Mouse (Mus musculus) limb, embryonic 14.5 days (tissue): ENCODE measurements around the gene Gabbr2. TPM values are rescaled to one million over a fixed set of nuclear protein-coding genes. Genes with fewer than 3 reads are reported as not detected.

Experiments used
- ATAC-seq: fragments of 200-750 bp; cut with Nextera tagmentation; 2 replicates; pipeline ENCODE4 v1.8.0; 2017; ENCODE audit warnings: low read depth, moderate number of reproducible peaks, moderate TSS enrichment; ENCODE audit not compliant: low FRiP score
- DNase-seq: peaks from one replicate; pipeline ENCODE4 v3.0.0-alpha.2; 2015; ENCODE audit warnings: low spot score
- H3K27ac ChIP-seq: fragments of 300-500 bp; sonication (generic); replicated peaks from 2 replicates; pipeline ENCODE4 v1.5.1; 2014; ENCODE audit warnings: low read depth, mild to moderate bottlenecking, low read length, moderate library complexity, mixed read lengths
- H3K27me3 ChIP-seq: fragments of 300-500 bp; sonication (generic); 2 replicates; pipeline ENCODE4 v1.6.1; 2014; ENCODE audit warnings: low read length, mixed read lengths; ENCODE audit not compliant: control insufficient read depth, insufficient read depth
- H3K36me3 ChIP-seq: fragments of 300-500 bp; sonication (generic); 2 replicates; pipeline ENCODE4 v1.6.1; 2014; ENCODE audit warnings: mild to moderate bottlenecking, low read length, moderate library complexity, mixed read lengths; ENCODE audit not compliant: control insufficient read depth, insufficient read depth
- H3K4me1 ChIP-seq: fragments of 300-500 bp; sonication (generic); 2 replicates; pipeline ENCODE4 v1.6.1; 2014; ENCODE audit warnings: antibody characterized with exemption, low read length, mixed read lengths; ENCODE audit not compliant: control insufficient read depth, insufficient read depth
- H3K4me2 ChIP-seq: fragments of 300-500 bp; sonication (generic); replicated peaks from 2 replicates; pipeline ENCODE4 v1.6.1; 2014; ENCODE audit warnings: low read depth, mild to moderate bottlenecking, low read length, moderate library complexity; ENCODE audit not compliant: severe bottlenecking
- H3K4me3 ChIP-seq: fragments of 300-500 bp; sonication (generic); replicated peaks from 2 replicates; pipeline ENCODE4 v1.5.1; 2014; ENCODE audit warnings: low read length
- H3K9ac ChIP-seq: fragments of 300-500 bp; sonication (generic); 2 replicates; pipeline ENCODE4 v1.6.1; 2014; ENCODE audit warnings: mild to moderate bottlenecking, low read depth, low read length, moderate library complexity; ENCODE audit not compliant: severe bottlenecking
- H3K9me3 ChIP-seq: fragments of 300-500 bp; sonication (generic); 2 replicates; pipeline ENCODE4 v1.6.1; 2016; ENCODE audit warnings: low read length; ENCODE audit not compliant: control insufficient read depth
- POLR2A ChIP-seq: fragments of 200-500 bp; IDR thresholded peaks from 2 replicates; pipeline ENCODE4 v1.8.0; 2012; ENCODE audit warnings: inconsistent platforms, mild to moderate bottlenecking, moderate library complexity, borderline replicate concordance; ENCODE audit not compliant: insufficient read depth, insufficient read length; ENCODE audit errors: extremely low read depth
- WGBS: fragments of 180-500 bp; shearing (Covaris S2); extraction: QIAGEN DNeasy Blood & Tissue Kit; methylation state at CpG from one replicate; pipeline ENCODE4 v1.1.7; 2014; 5-methylcytosine and 5-hydroxymethylcytosine counted together
- polyA plus RNA-seq, 2 experiments: library from polyadenylated mRNA; depleted of rRNA in 1 of 2; stranded (reverse) in 1 of 2; unstranded in 1 of 2; fragments of >200 nt; fragmentation: Nextera tagmentation in 1 of 2; extraction: Ambion mirVana in 1 of 2; gene quantifications; 2 replicates each; pipeline versions ENCODE4 v1.2.1 to v1.2.3; 2012 to 2014

Gene Gabbr2
- polyA plus RNA-seq, 2 experiments: 0.15 to 0.30 TPM

- no peak for ATAC-seq
- no peak for DNase-seq
- Histone ChIP-seq H3K27me3 (no peaks in the 10 kb centered on the region), H3K4me2 (no peak overlapping the region), H3K36me3 (no peaks in the 10 kb centered on the region), H3K4me3 (no peak overlapping the region), H3K4me1 (no peaks in the 10 kb centered on the region), H3K9ac (no peak overlapping the region), H3K9me3 (no peaks in the 10 kb centered on the region), H3K27ac (no peak overlapping the region)
- WGBS: 90% methylated on average over 7 of the region's 7 CpGs
- TF ChIP-seq POLR2A: no peak
These were observed 14.5 kb downstream of the Gabbr2 start for GRCm38 (mm10) chr4:46977161-46977560.

- Histone ChIP-seq H3K9ac (no peak overlapping the region), H3K9me3 (no peaks in the 10 kb centered on the region), H3K4me2 (no peak overlapping the region), H3K36me3 (no peaks in the 10 kb centered on the region), H3K27me3 (no peaks in the 10 kb centered on the region), H3K27ac (no peak overlapping the region), H3K4me1 (no peaks in the 10 kb centered on the region), H3K4me3 (no peak overlapping the region)
- DNase-seq: no peak
- ATAC-seq: no peak
- TF ChIP-seq POLR2A: no peak
- WGBS: 62% methylated on average over 11 of the region's 11 CpGs
These were observed 15.0 kb downstream of the Gabbr2 start for GRCm38 (mm10) chr4:46976671-46977071.

- Histone ChIP-seq H3K27ac (no peak overlapping the region), H3K4me3 (no peak overlapping the region), H3K27me3 (no peaks in the 10 kb centered on the region), H3K9me3 (no peaks in the 10 kb centered on the region), H3K9ac (no peak overlapping the region), H3K4me1 (no peaks in the 10 kb centered on the region), H3K4me2 (no peak overlapping the region), H3K36me3 (no peaks in the 10 kb centered on the region)
- DNase-seq (no peak), ATAC-seq (no peak)
- TF ChIP-seq POLR2A: no peak
- 80% methylated on average over 10 of the region's 10 CpGs for WGBS
These were observed 18.4 kb downstream of the Gabbr2 start for GRCm38 (mm10) chr4:46973322-46973721.

- DNase-seq (no peak), ATAC-seq (no peak)
These were observed 23.7 kb downstream of the Gabbr2 start for GRCm38 (mm10) chr4:46967981-46968380.

GRCm38 (mm10) chr4:46966551-46966950, 25.1 kb downstream of the Gabbr2 start:
- Histone ChIP-seq H3K9me3 (no peaks in the 10 kb centered on the region), H3K27ac (no peak overlapping the region), H3K27me3 (no peaks in the 10 kb centered on the region), H3K36me3 (no peaks in the 10 kb centered on the region), H3K9ac (no peak overlapping the region), H3K4me3 (no peak overlapping the region), H3K4me2 (no peak overlapping the region), H3K4me1 (no peaks in the 10 kb centered on the region)
- ATAC-seq (no peak), DNase-seq (peak; percentile 9)
- no peak for TF ChIP-seq POLR2A

More at GRCm38 (mm10) chr4:46967981-46968380, 23.7 kb downstream of the Gabbr2 start:
- Histone ChIP-seq H3K36me3 (no peaks in the 10 kb centered on the region), H3K27ac (no peak overlapping the region), H3K27me3 (no peaks in the 10 kb centered on the region), H3K4me3 (no peak overlapping the region), H3K4me1 (no peaks in the 10 kb centered on the region), H3K4me2 (no peak overlapping the region), H3K9ac (no peak overlapping the region), H3K9me3 (no peaks in the 10 kb centered on the region)
- 43% methylated on average over 10 of the region's 10 CpGs for WGBS
- TF ChIP-seq POLR2A: no peak

- no peak overlapping the region for H3K4me2 ChIP-seq
- no peak for TF ChIP-seq POLR2A
- no peaks in the 10 kb centered on the region for H3K27me3 ChIP-seq
- H3K36me3 ChIP-seq: no peaks in the 10 kb centered on the region
- H3K9me3 ChIP-seq: no peaks in the 10 kb centered on the region
- H3K4me1 ChIP-seq: no peaks in the 10 kb centered on the region
- no peak for ATAC-seq
- DNase-seq: no peak
- no peak overlapping the region for H3K4me3 ChIP-seq
- WGBS: 100% methylated on average over 2 of the region's 2 CpGs
- no peak overlapping the region for H3K9ac ChIP-seq
- H3K27ac ChIP-seq: no peak overlapping the region
These were observed 30.3 kb downstream of the Gabbr2 start for GRCm38 (mm10) chr4:46961403-46961802.
